Mouse (Mus musculus): ENCODE results near the gene St6galnac3. TPM values are rescaled to one million over a fixed set of nuclear protein-coding genes. Genes with fewer than 3 reads are reported as not detected.
"Not testable (repeated sequence)": the region's sequence is repeated elsewhere in the genome, so short reads cannot be mapped to it uniquely, and the experiment has no call there.

The St6galnac3 gene
- 10.7 and 16.7 TPM in 2 replicates for polyA plus RNA-seq (2012; rRNA removed)

- H3K4me1 ChIP-seq (ENCODE audit: control insufficient read depth, insufficient read depth, low read length) = peaks cover 4% of the 10 kb centered on the region; the same call in 1 of the 2 replicates
- peak within 1 kb of the TSS; percentile 88 for H3K4me3 ChIP-seq (ENCODE audit: insufficient read depth, low read length)
- H3K27ac ChIP-seq (ENCODE audit: insufficient read depth, low read length) = peak within 1 kb of the TSS; percentile 85
- TF ChIP-seq POLR2A (IDR thresholded peaks at IDR 0.05; ENCODE audit: extremely low read depth, insufficient read depth, low read length) (peak; percentile 55; the same call in 1 of the 2 replicates), CTCF (IDR thresholded peaks at IDR 0.05; ENCODE audit: extremely low read depth, insufficient read depth, low read length) (no peak)
These were observed at the start of gene St6galnac3 for GRCm38 (mm10) chr3:153724701-153725668. St6galnac3 (minus strand) TSS chr3:153725174.

DNA sequence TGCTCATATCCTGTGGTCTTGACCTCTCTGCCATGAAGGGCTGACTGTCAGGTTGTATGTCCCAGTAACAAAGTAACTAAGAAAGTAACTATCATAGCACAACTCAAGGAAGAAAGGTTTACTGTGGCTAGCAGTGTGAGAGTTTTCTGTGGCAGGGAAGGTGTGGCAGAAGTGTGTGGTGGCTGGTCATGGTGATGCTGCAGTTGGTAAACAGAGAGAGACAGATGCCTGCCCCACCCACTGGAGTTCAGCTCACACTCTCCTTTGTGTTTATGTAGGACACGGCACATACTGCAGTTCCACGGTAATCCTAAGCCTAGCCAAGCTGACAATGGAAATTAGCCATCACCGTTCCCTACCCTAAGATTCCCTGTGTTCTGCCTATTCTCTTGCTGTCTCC is 49.6 kb upstream of the St6galnac3 start:
- H3K4me3 ChIP-seq (ENCODE audit: insufficient read depth, low read length) = no peak overlapping the region
- no peak for TF ChIP-seq CTCF (IDR thresholded peaks at IDR 0.05; ENCODE audit: extremely low read depth, insufficient read depth, low read length)
- no peak for TF ChIP-seq POLR2A (IDR thresholded peaks at IDR 0.05; ENCODE audit: extremely low read depth, insufficient read depth, low read length)
- H3K4me1 ChIP-seq (ENCODE audit: control insufficient read depth, insufficient read depth, low read length) = no peaks in the 10 kb centered on the region
- no peak overlapping the region for H3K27ac ChIP-seq (ENCODE audit: insufficient read depth, low read length)

GRCm38 (mm10) chr3:153771479-153771878 is 46.5 kb upstream of the St6galnac3 start:
- TF ChIP-seq POLR2A (IDR thresholded peaks at IDR 0.05; ENCODE audit: extremely low read depth, insufficient read depth, low read length) (no peak), CTCF (IDR thresholded peaks at IDR 0.05; ENCODE audit: extremely low read depth, insufficient read depth, low read length) (no peak)
- no peak overlapping the region for H3K27ac ChIP-seq (ENCODE audit: insufficient read depth, low read length)
- H3K4me3 ChIP-seq (ENCODE audit: insufficient read depth, low read length) = no peak overlapping the region
- H3K4me1 ChIP-seq (ENCODE audit: control insufficient read depth, insufficient read depth, low read length) = no peaks in the 10 kb centered on the region

DNA sequence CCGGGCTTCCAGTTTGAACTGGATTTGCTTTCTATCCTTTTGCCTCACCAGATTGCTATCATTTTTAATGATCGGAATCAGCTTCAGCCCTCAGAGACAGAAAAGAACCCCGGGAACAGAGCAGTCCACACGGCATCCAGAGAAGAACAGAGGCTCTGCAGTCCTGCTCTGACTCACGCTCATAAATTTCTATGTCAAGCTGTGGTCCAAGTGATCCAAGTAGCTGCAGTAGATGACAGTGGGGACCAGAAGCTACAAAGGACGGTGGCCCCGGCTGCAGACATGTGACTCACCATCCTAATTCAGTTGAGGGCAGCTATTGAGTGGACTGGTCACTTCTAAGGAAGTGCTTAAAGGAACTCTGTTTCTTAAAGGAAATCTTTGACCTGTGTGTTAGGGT is 45.6 kb upstream of the St6galnac3 start:
- no peak overlapping the region for H3K27ac ChIP-seq (ENCODE audit: insufficient read depth, low read length)
- H3K4me1 ChIP-seq (ENCODE audit: control insufficient read depth, insufficient read depth, low read length) = no peaks in the 10 kb centered on the region
- H3K4me3 ChIP-seq (ENCODE audit: insufficient read depth, low read length) = no peak overlapping the region
- TF ChIP-seq CTCF (IDR thresholded peaks at IDR 0.05; ENCODE audit: extremely low read depth, insufficient read depth, low read length) (no peak), POLR2A (IDR thresholded peaks at IDR 0.05; ENCODE audit: extremely low read depth, insufficient read depth, low read length) (no peak)

DNA sequence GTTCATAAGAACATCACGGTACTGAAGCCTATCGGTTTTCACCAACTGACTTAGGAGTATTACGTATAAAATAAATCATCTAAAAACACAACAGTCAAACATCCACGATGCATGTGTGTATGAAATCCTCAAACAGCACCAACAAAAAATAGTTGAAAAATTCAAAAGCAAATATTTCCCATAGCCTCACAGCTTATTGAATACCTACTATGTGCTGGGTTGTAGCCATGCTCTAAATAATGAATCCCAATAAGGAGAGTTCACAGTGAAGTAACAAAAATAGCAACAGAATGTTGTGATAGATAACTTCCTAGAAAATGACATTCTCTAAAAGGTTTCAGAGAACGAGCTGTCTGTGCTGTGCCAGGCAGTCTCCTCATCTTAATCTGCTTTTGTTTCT is 44.2 kb upstream of the St6galnac3 start:
- no peaks in the 10 kb centered on the region for H3K4me1 ChIP-seq (ENCODE audit: control insufficient read depth, insufficient read depth, low read length)
- no peak overlapping the region for H3K4me3 ChIP-seq (ENCODE audit: insufficient read depth, low read length)
- TF ChIP-seq CTCF (IDR thresholded peaks at IDR 0.05; ENCODE audit: extremely low read depth, insufficient read depth, low read length) (no peak), POLR2A (IDR thresholded peaks at IDR 0.05; ENCODE audit: extremely low read depth, insufficient read depth, low read length) (no peak)
- H3K27ac ChIP-seq (ENCODE audit: insufficient read depth, low read length) = no peak overlapping the region

DNA sequence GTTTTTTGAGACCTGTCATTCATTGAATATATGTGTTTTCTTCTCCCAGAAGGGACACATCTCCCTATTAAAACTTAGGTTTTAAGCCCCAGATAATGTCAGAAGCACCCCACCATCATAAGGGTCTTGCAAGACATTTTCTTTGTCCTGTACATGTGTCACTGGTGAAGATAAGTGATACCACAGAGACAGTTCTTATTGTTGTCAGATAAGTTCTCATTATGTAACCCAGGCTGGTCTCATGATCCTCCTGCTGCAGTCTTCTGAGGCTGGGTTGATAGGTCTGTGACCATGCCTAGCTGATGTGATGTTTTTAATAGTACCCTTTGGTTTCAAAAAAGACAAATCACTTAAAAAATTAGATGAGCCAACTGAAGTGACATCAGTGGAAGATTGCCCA is 40.2 kb upstream of the St6galnac3 start:
- TF ChIP-seq POLR2A (IDR thresholded peaks at IDR 0.05; ENCODE audit: extremely low read depth, insufficient read depth, low read length) (no peak), CTCF (IDR thresholded peaks at IDR 0.05; ENCODE audit: extremely low read depth, insufficient read depth, low read length) (no peak)
- no peak overlapping the region for H3K4me3 ChIP-seq (ENCODE audit: insufficient read depth, low read length)
- H3K4me1 ChIP-seq (ENCODE audit: control insufficient read depth, insufficient read depth, low read length) = no peaks in the 10 kb centered on the region
- H3K27ac ChIP-seq (ENCODE audit: insufficient read depth, low read length) = no peak overlapping the region

DNA sequence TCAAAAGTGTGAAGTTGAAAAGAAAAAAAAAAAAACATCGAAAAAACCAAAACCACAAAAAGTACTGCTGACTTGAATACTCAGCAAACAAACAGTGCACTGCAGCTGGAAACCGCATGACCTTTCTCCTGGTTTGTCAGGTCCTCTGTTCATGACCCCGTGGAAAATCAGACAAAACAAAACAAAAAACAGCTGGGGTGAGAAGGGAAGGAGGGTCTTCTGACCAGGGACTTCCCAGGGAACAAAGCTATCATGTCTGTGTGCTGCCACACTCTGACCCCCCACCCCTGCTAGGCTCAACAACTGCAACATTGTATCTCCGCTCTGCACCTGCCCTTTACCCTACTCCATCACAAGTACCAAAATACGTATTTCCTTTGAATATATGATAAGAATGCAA is 39.8 kb upstream of the St6galnac3 start:
- no peak overlapping the region for H3K27ac ChIP-seq (ENCODE audit: insufficient read depth, low read length)
- no peak overlapping the region for H3K4me3 ChIP-seq (ENCODE audit: insufficient read depth, low read length)
- no peak for TF ChIP-seq POLR2A (IDR thresholded peaks at IDR 0.05; ENCODE audit: extremely low read depth, insufficient read depth, low read length)
- TF ChIP-seq CTCF (IDR thresholded peaks at IDR 0.05; ENCODE audit: extremely low read depth, insufficient read depth, low read length) = no peak
- H3K4me1 ChIP-seq (ENCODE audit: control insufficient read depth, insufficient read depth, low read length) = no peaks in the 10 kb centered on the region

GRCm38 (mm10) chr3:153761171-153761570 is 36.2 kb upstream of the St6galnac3 start:
- Histone ChIP-seq H3K27ac (ENCODE audit: insufficient read depth, low read length) (no peak overlapping the region), H3K4me1 (ENCODE audit: control insufficient read depth, insufficient read depth, low read length) (no peaks in the 10 kb centered on the region), H3K4me3 (ENCODE audit: insufficient read depth, low read length) (no peak overlapping the region)
- TF ChIP-seq CTCF (IDR thresholded peaks at IDR 0.05; ENCODE audit: extremely low read depth, insufficient read depth, low read length) (no peak), POLR2A (IDR thresholded peaks at IDR 0.05; ENCODE audit: extremely low read depth, insufficient read depth, low read length) (no peak)

DNA sequence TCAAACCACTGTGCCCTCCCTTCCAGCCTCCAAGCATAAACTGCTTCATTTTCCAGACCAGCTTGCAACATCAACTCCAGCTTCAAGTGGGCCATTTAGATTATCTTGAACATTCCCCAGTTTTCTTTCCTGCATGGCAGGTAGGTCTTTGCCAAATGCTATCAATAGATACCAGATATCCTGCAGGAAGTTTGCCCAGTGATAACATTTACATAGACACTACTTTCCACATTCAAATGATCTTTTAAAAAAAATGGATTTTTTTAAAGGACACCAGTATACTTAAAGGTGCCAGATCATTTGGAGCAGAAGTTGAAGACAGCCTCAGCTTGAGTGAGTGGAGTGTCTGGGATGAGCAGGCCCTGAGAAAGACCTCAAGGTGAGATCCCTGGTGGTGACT is 34.3 kb upstream of the St6galnac3 start:
- TF ChIP-seq CTCF (IDR thresholded peaks at IDR 0.05; ENCODE audit: extremely low read depth, insufficient read depth, low read length) = no peak
- TF ChIP-seq POLR2A (IDR thresholded peaks at IDR 0.05; ENCODE audit: extremely low read depth, insufficient read depth, low read length) = no peak
- Histone ChIP-seq H3K4me3 (ENCODE audit: insufficient read depth, low read length) (no peak overlapping the region), H3K27ac (ENCODE audit: insufficient read depth, low read length) (no peak overlapping the region), H3K4me1 (ENCODE audit: control insufficient read depth, insufficient read depth, low read length) (no peaks in the 10 kb centered on the region)

DNA sequence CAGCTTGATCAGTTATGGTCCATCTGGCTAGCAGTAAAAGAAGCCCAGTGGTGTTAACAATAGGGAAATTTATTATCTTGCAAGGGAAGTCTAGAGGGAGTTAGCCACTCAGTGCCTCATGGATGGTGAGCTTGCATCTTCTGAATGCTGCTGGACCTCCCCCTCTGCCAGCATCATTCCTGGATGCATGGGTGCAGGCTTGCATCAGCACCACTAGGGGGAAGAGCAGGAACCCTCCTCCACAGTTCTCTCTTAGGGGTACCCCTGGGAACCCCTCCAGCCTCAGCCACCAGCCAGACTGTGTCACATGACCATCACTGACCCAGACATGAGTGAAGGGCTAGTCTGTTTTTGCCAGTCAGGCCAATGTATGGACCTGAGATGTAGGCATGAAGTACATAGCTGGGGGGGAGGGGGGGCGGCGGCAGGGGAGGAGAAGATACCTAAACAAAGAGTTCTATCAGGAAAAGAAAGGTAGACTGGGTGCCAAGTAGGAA is 31.6 kb upstream of the St6galnac3 start:
- Histone ChIP-seq H3K4me3 (ENCODE audit: insufficient read depth, low read length) (no peak overlapping the region), H3K4me1 (ENCODE audit: control insufficient read depth, insufficient read depth, low read length) (no peaks in the 10 kb centered on the region), H3K27ac (ENCODE audit: insufficient read depth, low read length) (no peak overlapping the region)
- TF ChIP-seq POLR2A (IDR thresholded peaks at IDR 0.05; ENCODE audit: extremely low read depth, insufficient read depth, low read length) (no peak), CTCF (IDR thresholded peaks at IDR 0.05; ENCODE audit: extremely low read depth, insufficient read depth, low read length) (no peak)

- H3K27ac ChIP-seq (ENCODE audit: insufficient read depth, low read length); H3K4me3 ChIP-seq (ENCODE audit: insufficient read depth, low read length); H3K4me1 ChIP-seq (ENCODE audit: control insufficient read depth, insufficient read depth, low read length): not testable (repeated sequence)
These were observed 30.9 kb upstream of the St6galnac3 start for GRCm38 (mm10) chr3:153755785-153756326.
